Mouse (Mus musculus): ENCODE measurements around the gene Gm16181. TPM values are rescaled to one million over a fixed set of nuclear protein-coding genes. Genes with fewer than 3 reads are reported as not detected.

The Gm16181 gene
- polyA plus RNA-seq, 1 experiment from 2014 or later, result 0.59 TPM

DNA sequence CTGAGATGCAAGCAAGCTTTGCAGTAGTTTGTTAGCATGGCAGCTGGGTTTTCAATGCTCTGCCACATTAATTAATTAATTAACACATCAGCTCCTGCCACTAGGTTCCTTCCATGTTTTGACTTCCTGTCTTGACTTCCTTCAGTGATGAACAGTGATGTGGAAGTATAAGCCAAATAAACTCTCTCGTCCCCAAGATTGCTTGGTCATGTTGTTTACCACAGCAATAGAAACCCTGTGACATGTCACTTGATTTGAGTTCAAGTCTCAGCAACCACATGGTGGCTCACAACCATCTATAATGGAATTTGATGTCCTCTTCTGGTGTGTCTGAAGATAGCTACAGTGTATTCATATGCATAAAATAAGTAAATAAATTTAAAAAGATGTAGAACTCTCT is 36.7 kb downstream of the Gm16181 start:
- H3K4me2 ChIP-seq, result no peak overlapping the region
- peaks cover 11% of the 10 kb centered on the region for H3K27me3 ChIP-seq
- H3K9ac ChIP-seq, result 0 out of 2 replicates have a peak overlapping the region, but pooled peaks have one; percentile 18
- 82% methylated on average over 1 of the region's 1 CpGs for WGBS
- no peak overlapping the region for H3K4me3 ChIP-seq
- ATAC-seq, result no peak
- 0 out of 2 replicates have a peak, but pooled peaks cover under 1% of the 10 kb centered on the region for H3K4me1 ChIP-seq
- H3K27ac ChIP-seq, result no peak overlapping the region
- H3K9me3 ChIP-seq (replicated peaks), result no peaks in the 10 kb centered on the region
- H3K36me3 ChIP-seq (ENCODE audit: poor library complexity, severe bottlenecking), result peaks cover 24% of the 10 kb centered on the region

DNA sequence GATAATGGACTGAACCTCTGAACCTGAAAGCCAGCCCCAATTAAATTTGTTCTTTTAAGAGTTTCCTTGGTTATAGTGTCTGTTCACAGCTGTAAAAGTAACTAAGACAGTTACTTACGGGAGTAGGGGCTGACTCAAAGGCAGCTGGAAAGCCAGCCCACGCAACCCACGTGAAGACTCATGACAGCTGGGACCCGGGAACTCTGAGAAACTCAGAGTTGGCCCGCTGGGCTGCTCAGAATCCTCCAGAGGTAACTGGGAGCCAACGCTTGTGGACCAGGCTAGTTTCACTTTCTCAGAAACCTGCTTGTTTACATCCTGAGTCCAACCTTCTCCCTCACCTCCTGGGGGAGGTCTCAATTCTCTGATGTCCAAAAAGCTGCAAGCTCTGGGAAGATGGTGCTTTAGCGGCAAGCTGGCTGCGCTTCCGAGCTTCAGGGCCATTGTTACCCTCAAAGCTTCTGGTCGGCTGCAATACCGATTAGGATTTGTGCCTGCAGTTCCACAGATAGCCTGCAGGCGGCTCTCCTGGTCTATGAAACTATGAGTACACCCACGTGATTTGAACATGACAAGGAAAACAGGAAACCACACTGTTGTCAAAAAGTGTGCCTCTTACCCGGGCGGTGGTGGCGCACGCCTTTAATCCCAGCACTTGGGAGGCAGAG is 37.3 kb downstream of the Gm16181 start:
- H3K36me3 ChIP-seq (ENCODE audit: poor library complexity, severe bottlenecking), result peaks cover 19% of the 10 kb centered on the region
- H3K9ac ChIP-seq, result 0 out of 2 replicates have a peak overlapping the region, but pooled peaks have one; percentile 18
- H3K27ac ChIP-seq, result no peak overlapping the region
- peak overlapping the region; percentile 51 for H3K4me2 ChIP-seq
- no peak for ATAC-seq
- H3K9me3 ChIP-seq (replicated peaks), result no peaks in the 10 kb centered on the region
- 13% methylated on average over 17 of the region's 17 CpGs for WGBS
- peaks cover 13% of the 10 kb centered on the region for H3K27me3 ChIP-seq
- 0 out of 2 replicates have a peak, but pooled peaks cover 4% of the 10 kb centered on the region for H3K4me1 ChIP-seq
- peak overlapping the region; percentile 14 for H3K4me3 ChIP-seq

DNA sequence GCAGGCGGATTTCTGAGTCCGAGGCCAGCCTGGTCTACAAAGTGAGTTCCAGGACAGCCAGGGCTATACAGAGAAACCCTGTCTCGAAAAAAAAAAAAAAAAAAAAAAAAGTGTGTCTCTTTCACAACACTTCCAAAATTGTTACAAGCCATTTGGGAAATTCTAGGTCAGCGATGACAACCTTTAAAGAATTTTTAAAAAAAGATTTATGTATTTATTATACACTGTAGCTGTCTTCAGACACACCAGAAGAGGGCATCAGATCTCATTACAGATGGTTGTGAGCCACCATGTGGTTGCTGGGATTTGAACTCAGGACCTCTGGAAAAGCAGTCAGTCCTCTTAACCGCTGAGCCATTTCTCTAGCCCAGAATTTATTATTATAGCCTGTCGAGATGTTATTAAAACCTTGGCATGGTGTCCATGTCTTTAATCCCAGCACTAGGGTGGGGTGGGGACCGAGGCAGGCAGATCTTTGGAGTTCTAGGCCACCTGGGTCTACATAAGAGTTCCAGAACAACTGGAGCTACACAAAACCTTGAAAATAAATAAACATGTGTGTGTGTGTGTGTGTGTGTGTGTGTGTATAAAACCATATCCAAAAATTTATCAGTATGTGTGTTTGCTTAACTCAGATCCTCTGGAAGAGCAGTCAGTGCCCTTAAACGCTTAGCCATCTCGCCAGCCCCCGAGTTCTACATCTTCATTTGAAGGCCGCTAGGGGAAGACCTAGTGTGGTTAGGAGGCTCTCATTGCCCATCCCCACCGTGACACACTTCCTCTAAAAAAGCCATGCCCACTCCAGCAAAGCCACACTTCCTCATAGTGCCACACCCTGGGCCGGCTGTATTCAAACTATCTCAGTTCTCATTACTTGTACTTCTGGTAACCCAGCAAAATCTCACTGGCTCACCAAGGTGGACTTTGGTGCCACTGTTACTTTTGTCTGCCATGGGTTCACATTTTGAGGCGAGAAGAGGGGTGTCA is 38.2 kb downstream of the Gm16181 start:
- peaks cover 10% of the 10 kb centered on the region for H3K36me3 ChIP-seq (ENCODE audit: poor library complexity, severe bottlenecking)
- 59% methylated on average over 13 of the region's 14 CpGs for WGBS
- no peak overlapping the region for H3K4me3 ChIP-seq
- no peaks in the 10 kb centered on the region for H3K9me3 ChIP-seq (replicated peaks)
- no peak for ATAC-seq
- H3K9ac ChIP-seq, result no peak overlapping the region
- no peak overlapping the region for H3K4me2 ChIP-seq
- peaks cover 14% of the 10 kb centered on the region for H3K27me3 ChIP-seq
- 0 out of 2 replicates have a peak, but pooled peaks cover 7% of the 10 kb centered on the region for H3K4me1 ChIP-seq
- no peak overlapping the region for H3K27ac ChIP-seq

DNA sequence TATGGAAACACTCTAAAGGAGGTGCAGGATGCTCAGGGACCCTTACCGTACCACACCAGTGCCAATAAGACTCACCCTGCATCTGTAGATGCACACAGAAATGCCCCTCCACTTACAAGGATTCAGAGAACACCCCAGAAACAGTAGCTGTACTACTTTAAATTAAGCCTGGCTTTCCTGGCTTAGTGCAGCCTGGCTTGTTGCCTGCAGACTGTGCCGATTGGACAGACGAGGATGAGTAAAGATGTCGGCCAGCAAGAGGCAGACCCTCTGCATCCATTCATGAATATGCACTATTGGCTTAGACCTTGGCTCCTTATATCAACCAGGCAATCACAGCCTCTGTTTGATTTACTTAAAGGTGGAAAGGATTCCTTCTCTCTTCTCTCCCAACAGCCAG is 39.0 kb downstream of the Gm16181 start:
- H3K4me3 ChIP-seq, result no peak overlapping the region
- H3K4me2 ChIP-seq, result no peak overlapping the region
- ATAC-seq, result no peak
- 77% methylated on average over 4 of the region's 4 CpGs for WGBS
- H3K27me3 ChIP-seq, result peaks cover 22% of the 10 kb centered on the region
- H3K9ac ChIP-seq, result no peak overlapping the region
- peaks cover 2% of the 10 kb centered on the region for H3K36me3 ChIP-seq (ENCODE audit: poor library complexity, severe bottlenecking)
- no peak overlapping the region for H3K27ac ChIP-seq
- H3K9me3 ChIP-seq (replicated peaks), result no peaks in the 10 kb centered on the region
- H3K4me1 ChIP-seq, result 0 out of 2 replicates have a peak, but pooled peaks cover 10% of the 10 kb centered on the region

DNA sequence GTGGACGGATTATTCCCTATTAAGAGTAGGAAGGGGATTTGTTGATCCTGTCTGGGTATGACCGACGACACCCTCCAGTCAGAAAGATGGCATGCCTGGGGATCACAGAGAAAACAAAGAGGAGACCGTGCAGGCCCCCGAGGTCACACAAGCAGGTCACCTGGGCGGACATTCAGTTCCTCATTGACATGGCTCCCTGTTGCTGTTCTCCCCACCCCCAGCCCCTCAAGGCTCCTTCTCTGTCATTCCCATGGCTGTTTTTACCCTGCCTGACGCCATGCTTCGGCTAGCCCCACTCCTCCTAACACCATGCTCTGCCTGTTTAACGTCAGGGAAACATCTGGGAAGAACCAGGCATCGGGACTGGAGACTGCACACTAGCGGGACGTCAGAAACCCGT is 41.0 kb downstream of the Gm16181 start:
- WGBS, result 76% methylated on average over 13 of the region's 13 CpGs
- no peaks in the 10 kb centered on the region for H3K36me3 ChIP-seq (ENCODE audit: poor library complexity, severe bottlenecking)
- 0 out of 2 replicates have a peak, but pooled peaks cover 10% of the 10 kb centered on the region for H3K4me1 ChIP-seq
- no peak overlapping the region for H3K4me2 ChIP-seq
- H3K27me3 ChIP-seq, result peaks cover 22% of the 10 kb centered on the region
- no peak overlapping the region for H3K4me3 ChIP-seq
- no peaks in the 10 kb centered on the region for H3K9me3 ChIP-seq (replicated peaks)
- H3K9ac ChIP-seq, result no peak overlapping the region
- ATAC-seq, result no peak
- no peak overlapping the region for H3K27ac ChIP-seq

DNA sequence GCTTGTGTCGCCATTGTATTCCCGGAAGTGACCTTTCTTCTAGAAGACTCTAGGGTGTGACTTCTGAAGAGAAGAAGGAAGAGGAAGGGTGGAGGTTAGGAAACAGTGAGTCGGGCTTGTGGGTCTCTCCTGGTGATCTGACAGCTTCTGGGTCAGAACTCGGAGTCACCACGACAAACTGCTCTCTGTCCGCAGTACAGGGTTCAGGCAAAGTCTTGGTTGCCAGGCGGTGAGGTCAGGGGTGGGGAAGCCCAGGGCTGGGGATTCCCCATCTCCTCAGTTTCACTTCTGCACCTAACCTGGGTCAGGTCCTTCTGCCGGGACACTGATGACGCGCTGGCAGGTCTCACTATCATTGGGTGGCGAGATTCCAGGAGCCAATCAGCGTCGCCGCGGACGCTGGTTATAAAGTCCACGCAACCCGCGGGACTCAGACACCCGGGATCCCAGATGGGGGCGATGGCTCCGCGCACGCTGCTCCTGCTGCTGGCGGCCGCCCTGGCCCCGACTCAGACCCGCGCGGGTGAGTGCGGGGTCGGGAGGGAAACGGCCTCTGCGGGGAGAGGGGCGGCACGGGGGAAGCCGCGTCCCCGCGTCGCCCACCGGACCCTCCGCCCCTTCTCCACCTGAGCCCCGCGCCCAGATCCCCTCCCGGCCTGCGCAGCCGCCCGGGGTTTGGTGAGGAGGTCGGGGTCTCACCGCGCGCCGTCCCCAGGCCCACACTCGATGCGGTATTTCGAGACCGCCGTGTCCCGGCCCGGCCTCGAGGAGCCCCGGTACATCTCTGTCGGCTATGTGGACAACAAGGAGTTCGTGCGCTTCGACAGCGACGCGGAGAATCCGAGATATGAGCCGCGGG is 42.3 kb downstream of the Gm16181 start, which contains the start of gene H2-D1:
Gene H2-D1 (plus strand): TSS at position 67 of the 859 bp plus-strand sequence.
- Histone ChIP-seq H3K4me3 (peak within 1 kb of the TSS; percentile 65), H3K9ac (peak within 1 kb of the TSS; percentile 74), H3K4me1 (0 out of 2 replicates have a peak, but pooled peaks cover 10% of the 10 kb centered on the region), H3K27ac (no peak within 1 kb of the TSS), H3K36me3 (ENCODE audit: poor library complexity, severe bottlenecking) (no peaks in the 10 kb centered on the region), H3K27me3 (peaks cover 22% of the 10 kb centered on the region), H3K4me2 (peak within 1 kb of the TSS; percentile 95), H3K9me3 (replicated peaks) (no peaks in the 10 kb centered on the region)
- WGBS, result under 1% methylated on average over 73 of the region's 73 CpGs
- ATAC-seq, result peak; percentile 94

DNA sequence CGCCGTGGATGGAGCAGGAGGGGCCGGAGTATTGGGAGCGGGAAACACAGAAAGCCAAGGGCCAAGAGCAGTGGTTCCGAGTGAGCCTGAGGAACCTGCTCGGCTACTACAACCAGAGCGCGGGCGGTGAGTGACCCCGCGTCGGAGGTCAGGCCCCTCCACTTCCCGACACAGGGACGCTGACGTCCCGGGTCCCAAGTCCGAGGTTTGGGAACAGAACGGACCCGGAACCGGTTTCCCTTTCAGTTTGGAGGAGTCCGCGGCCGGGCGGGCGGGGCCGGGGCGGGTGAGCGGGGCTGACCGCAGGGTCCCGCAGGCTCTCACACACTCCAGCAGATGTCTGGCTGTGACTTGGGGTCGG is 42.9 kb downstream of the Gm16181 start:
- ATAC-seq, result peak; percentile 27
- Histone ChIP-seq H3K27me3 (peaks cover 22% of the 10 kb centered on the region), H3K27ac (no peak overlapping the region)

DNA sequence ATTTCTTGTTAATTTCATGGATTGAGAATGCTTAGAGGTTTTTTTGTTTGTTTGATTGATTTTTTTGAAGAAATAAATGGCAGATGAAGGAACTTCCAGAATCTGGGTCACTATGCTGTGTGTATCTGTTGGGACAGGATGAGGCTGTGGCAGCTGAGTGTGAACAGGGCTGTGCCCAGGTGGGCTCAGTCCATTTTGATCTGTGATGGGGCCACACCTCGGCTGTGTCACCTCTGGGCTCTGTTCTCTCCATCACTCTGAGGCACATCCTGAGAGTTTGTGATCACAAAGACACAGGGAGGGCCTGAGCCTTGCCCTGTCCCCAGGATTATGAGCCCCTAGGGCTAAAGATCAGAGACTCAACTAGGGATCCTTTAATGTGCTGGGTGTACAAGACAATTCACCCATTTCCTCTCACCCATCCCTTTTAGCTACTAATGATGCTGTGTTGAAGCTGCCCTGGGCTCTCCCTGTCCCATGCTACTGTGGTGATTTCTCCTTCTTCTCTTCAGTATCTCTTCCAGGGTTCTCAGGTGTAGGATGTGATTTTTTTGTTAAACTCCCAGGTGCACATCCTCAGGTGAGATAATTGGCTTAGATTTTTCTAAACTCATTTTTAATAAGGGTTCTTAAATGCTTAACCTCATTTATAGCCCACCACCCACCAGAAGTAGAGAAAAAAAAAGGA is 46.9 kb downstream of the Gm16181 start:
- 78% methylated on average over 1 of the region's 1 CpGs for WGBS
- H3K9ac ChIP-seq, result no peak overlapping the region
- no peaks in the 10 kb centered on the region for H3K36me3 ChIP-seq (ENCODE audit: poor library complexity, severe bottlenecking)
- H3K4me1 ChIP-seq, result 0 out of 2 replicates have a peak, but pooled peaks cover 8% of the 10 kb centered on the region
- H3K27me3 ChIP-seq, result peaks cover 10% of the 10 kb centered on the region
- no peak overlapping the region for H3K4me3 ChIP-seq
- H3K9me3 ChIP-seq (replicated peaks), result no peaks in the 10 kb centered on the region
- no peak overlapping the region for H3K27ac ChIP-seq
- H3K4me2 ChIP-seq, result no peak overlapping the region
- no peak for ATAC-seq

More for the DNA sequence above, 42.9 kb downstream of the Gm16181 start:
- Histone ChIP-seq H3K4me1 (0 out of 2 replicates have a peak, but pooled peaks cover 10% of the 10 kb centered on the region), H3K9me3 (replicated peaks) (no peaks in the 10 kb centered on the region), H3K9ac (peak overlapping the region; percentile 74), H3K4me3 (peak overlapping the region; percentile 65), H3K4me2 (peak overlapping the region; percentile 95), H3K36me3 (ENCODE audit: poor library complexity, severe bottlenecking) (no peaks in the 10 kb centered on the region)
- whole genome bisulfite sequencing, result 1% methylated on average over 30 of the region's 31 CpGs

DNA sequence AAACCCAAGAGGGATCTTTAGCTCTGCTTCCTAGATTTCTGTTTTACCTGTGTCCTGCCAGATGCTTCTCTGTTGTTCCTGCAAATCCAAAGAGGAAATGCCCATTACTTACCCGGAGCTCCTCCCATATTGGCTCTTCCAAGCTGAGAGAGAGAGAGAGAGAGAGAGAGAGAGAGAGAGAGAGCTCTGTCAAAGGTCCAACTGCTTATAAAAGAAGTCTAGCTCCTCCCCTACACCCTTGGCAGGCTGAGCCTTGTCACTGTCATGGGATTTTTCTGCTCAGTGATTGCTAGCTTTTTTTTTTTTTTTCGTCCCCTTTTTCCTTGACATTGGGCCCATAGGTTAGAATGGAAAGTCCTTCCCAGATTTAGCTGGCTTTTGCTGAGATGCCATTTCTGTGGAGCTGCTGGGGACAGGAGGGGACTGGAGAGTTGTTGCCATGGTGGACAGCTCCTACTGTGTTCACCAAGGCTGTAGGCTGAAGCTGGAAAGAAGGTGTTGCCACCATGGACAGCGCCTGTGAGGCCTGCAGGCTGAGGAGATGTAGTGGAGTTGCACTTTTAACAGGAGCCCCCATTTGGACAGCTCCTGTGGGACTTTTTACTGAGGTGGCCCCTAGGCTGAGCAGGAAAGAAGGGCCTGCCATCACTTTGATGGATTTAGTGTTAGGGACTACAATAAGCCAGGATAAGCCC is 49.2 kb downstream of the Gm16181 start:
- no peaks in the 10 kb centered on the region for H3K36me3 ChIP-seq (ENCODE audit: poor library complexity, severe bottlenecking)
- no peak for ATAC-seq
- WGBS, result 18% methylated on average over 3 of the region's 3 CpGs
- no peak overlapping the region for H3K4me3 ChIP-seq
- no peaks in the 10 kb centered on the region for H3K27me3 ChIP-seq
- H3K9ac ChIP-seq, result no peak overlapping the region
- no peak overlapping the region for H3K27ac ChIP-seq
- H3K4me2 ChIP-seq, result no peak overlapping the region
- no peaks in the 10 kb centered on the region for H3K9me3 ChIP-seq (replicated peaks)
- H3K4me1 ChIP-seq, result no peaks in the 10 kb centered on the region

DNA sequence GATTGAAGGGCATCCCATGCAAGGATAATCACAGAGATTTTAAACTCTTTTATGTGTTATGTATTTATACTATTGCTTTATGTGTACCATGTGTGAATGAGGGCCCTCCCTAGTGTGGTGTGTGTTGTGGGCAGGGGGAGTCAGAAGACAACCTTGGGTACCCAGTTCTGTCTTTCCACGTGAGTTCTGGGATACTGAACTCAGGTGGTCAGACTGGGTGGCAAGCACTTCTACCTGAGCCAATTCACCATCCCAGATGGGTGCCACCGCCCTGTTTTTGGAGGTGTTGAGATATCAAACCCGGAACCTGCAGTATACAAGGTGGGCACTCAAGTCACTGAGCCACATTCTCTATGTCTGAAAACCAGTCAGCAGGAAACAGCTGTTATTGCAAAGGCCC is 51.6 kb downstream of the Gm16181 start:
- WGBS, result 77% methylated on average over 3 of the region's 3 CpGs
- Histone ChIP-seq H3K4me3 (no peak overlapping the region), H3K4me2 (no peak overlapping the region), H3K27me3 (peaks cover 19% of the 10 kb centered on the region), H3K4me1 (no peaks in the 10 kb centered on the region), H3K9ac (no peak overlapping the region), H3K9me3 (replicated peaks) (no peaks in the 10 kb centered on the region), H3K36me3 (ENCODE audit: poor library complexity, severe bottlenecking) (no peaks in the 10 kb centered on the region), H3K27ac (no peak overlapping the region)
- no peak for ATAC-seq

Data from forebrain, embryonic 13.5 days (tissue).